Mouse (Mus musculus): ENCODE data around the gene Lactbl1. TPM values are rescaled to one million over a fixed set of nuclear protein-coding genes. Genes with fewer than 3 reads are reported as not detected.

Gene Lactbl1
- total RNA-seq (2023): not detected in 2 replicates

GRCm38 (mm10) chr4:136622388-136622787 lies at the start of gene Lactbl1:
Gene Lactbl1 (plus strand): TSS chr4:136622621.

GRCm38 (mm10) chr4:136602568-136602967 lies 19.9 kb upstream of the Lactbl1 start, which contains the start of gene Kdm1a:
Gene Kdm1a (minus strand): TSS chr4:136602723.

DNA sequence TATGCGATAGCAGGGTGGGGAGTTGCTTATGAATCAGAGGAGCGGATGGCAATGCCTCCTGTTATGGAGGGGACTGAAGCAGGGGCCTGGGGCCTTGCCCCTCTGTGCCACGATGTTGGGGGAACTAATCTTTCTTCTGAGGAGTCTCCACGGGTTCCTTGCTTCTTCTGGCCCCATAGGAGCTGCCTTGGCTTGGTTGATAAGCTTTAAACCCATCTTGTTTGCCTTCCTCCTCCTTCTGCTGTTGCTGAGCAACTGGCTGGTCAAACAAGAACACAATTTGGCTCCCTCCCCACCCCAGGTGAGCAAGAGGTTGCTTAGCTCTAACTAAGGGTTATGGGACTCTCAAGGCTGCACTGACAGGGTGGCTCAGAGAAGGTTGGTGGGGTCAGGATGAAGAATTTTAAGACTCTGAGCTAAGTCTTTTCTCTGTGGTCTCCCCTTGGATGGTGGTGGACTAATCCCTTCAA lies 12.0 kb upstream of the Lactbl1 start, which contains the start of gene Tex46:
Gene Tex46 (plus strand): TSS at position 51 of the 470 bp plus-strand sequence.

Other genes with a start within 250 kb of the Lactbl1 start
- not detected in 2 replicates for gene Htr1d, start 199.1 kb upstream of the Lactbl1 start, total RNA-seq (2023)
- not detected in 2 replicates for gene 6030445D17Rik, start 160.4 kb upstream of the Lactbl1 start, total RNA-seq (2023)
- 1.1 and 2.5 TPM in 2 replicates for gene Luzp1, start 152.9 kb upstream of the Lactbl1 start, total RNA-seq (2023)
- 18.8 and 22.7 TPM in 2 replicates for gene Kdm1a, start 19.9 kb upstream of the Lactbl1 start, total RNA-seq (2023)
- gene Tex46, start 12.2 kb upstream of the Lactbl1 start, total RNA-seq (2023): not detected in 2 replicates
- gene Ephb2, start 213.4 kb downstream of the Lactbl1 start, total RNA-seq (2023): 0.36 TPM in 1 of 2 replicates, not detected in the other

Measured in neutrophil, adult 65 days (primary cell).